Mouse (Mus musculus): Measurements from ENCODE around the gene Cacna1c. TPM values are rescaled to one million over a fixed set of nuclear protein-coding genes. Genes with fewer than 3 reads are reported as not detected.

Gene Cacna1c
- total RNA-seq, 1 experiment: 0.98 TPM

- no peak for TF ChIP-seq ZC3H11A (IDR thresholded peaks at IDR 0.05; ENCODE audit: borderline replicate concordance, low read depth, low read length)
- TF ChIP-seq HCFC1 (IDR thresholded peaks at IDR 0.05; ENCODE audit: borderline replicate concordance, insufficient read depth, low read length): no peak
- no peak for TF ChIP-seq CHD2 (IDR thresholded peaks at IDR 0.05; ENCODE audit: low read depth, low read length)
- no peak for TF ChIP-seq ZNF384 (IDR thresholded peaks at IDR 0.05; ENCODE audit: low read depth, low read length)
- no peak for TF ChIP-seq MAFK (IDR thresholded peaks at IDR 0.05; ENCODE audit: insufficient read depth, low read depth, low read length)
- H3K9me3 ChIP-seq (ENCODE audit: control insufficient read depth, insufficient read depth, low read depth, low read length): no peaks in the 10 kb centered on the region
- in situ Hi-C loops (cut with MboI; ENCODE audit: low sequenced_read_pairs in 2 of 2, unreplicated experiment in 2 of 2): no loop called here
- no peak for DNase-seq (ENCODE audit: low read depth, low spot score)
- H3K36me3 ChIP-seq (ENCODE audit: control insufficient read depth, insufficient read depth, low read length, poor library complexity, severe bottlenecking): no peaks in the 10 kb centered on the region
- no peak overlapping the region for H3K4me3 ChIP-seq (ENCODE audit: insufficient read depth in 1 of 2, low read depth in 1 of 2, low read length in 2 of 2, poor library complexity in 1 of 2, severe bottlenecking in 1 of 2)
- no peaks in the 10 kb centered on the region for H3K4me1 ChIP-seq (ENCODE audit: control insufficient read depth in 2 of 2, insufficient read depth in 2 of 2, low read length in 2 of 2, poor library complexity in 1 of 2)
- no peak overlapping the region for H3K27ac ChIP-seq (ENCODE audit: insufficient read depth, low read depth, low read length, poor library complexity, severe bottlenecking)
- no peak overlapping the region for H3K9ac ChIP-seq (ENCODE audit: insufficient read depth, low read depth, low read length, poor library complexity, severe bottlenecking)
Measured at GRCm38 (mm10) chr6:119088381-119088780, 107.8 kb downstream of the Cacna1c start.

- no peak for DNase-seq (ENCODE audit: low read depth, low spot score)
- Histone ChIP-seq H3K9me3 (ENCODE audit: control insufficient read depth, insufficient read depth, low read depth, low read length) (no peaks in the 10 kb centered on the region), H3K4me3 (ENCODE audit: insufficient read depth in 1 of 2, low read depth in 1 of 2, low read length in 2 of 2, poor library complexity in 1 of 2, severe bottlenecking in 1 of 2) (no peak overlapping the region), H3K36me3 (ENCODE audit: control insufficient read depth, insufficient read depth, low read length, poor library complexity, severe bottlenecking) (no peaks in the 10 kb centered on the region), H3K4me1 (ENCODE audit: control insufficient read depth in 2 of 2, insufficient read depth in 2 of 2, low read length in 2 of 2, poor library complexity in 1 of 2) (no peaks in the 10 kb centered on the region), H3K27ac (ENCODE audit: insufficient read depth, low read depth, low read length, poor library complexity, severe bottlenecking) (no peak overlapping the region), H3K9ac (ENCODE audit: insufficient read depth, low read depth, low read length, poor library complexity, severe bottlenecking) (no peak overlapping the region)
- TF ChIP-seq ZC3H11A (IDR thresholded peaks at IDR 0.05; ENCODE audit: borderline replicate concordance, low read depth, low read length) (no peak), ZNF384 (IDR thresholded peaks at IDR 0.05; ENCODE audit: low read depth, low read length) (no peak), MAFK (IDR thresholded peaks at IDR 0.05; ENCODE audit: insufficient read depth, low read depth, low read length) (no peak), CHD2 (IDR thresholded peaks at IDR 0.05; ENCODE audit: low read depth, low read length) (no peak), HCFC1 (IDR thresholded peaks at IDR 0.05; ENCODE audit: borderline replicate concordance, insufficient read depth, low read length) (no peak)
- in situ Hi-C loops (cut with MboI; ENCODE audit: low sequenced_read_pairs in 2 of 2, unreplicated experiment in 2 of 2): no loop called here
Measured at GRCm38 (mm10) chr6:119087919-119088318, 108.3 kb downstream of the Cacna1c start.

GRCm38 (mm10) chr6:119085789-119086188 is 110.4 kb downstream of the Cacna1c start:
- no peaks in the 10 kb centered on the region for H3K9me3 ChIP-seq (ENCODE audit: control insufficient read depth, insufficient read depth, low read depth, low read length)
- TF ChIP-seq HCFC1 (IDR thresholded peaks at IDR 0.05; ENCODE audit: borderline replicate concordance, insufficient read depth, low read length): no peak
- no peak for TF ChIP-seq CHD2 (IDR thresholded peaks at IDR 0.05; ENCODE audit: low read depth, low read length)
- TF ChIP-seq ZNF384 (IDR thresholded peaks at IDR 0.05; ENCODE audit: low read depth, low read length): no peak
- no peak for TF ChIP-seq MAFK (IDR thresholded peaks at IDR 0.05; ENCODE audit: insufficient read depth, low read depth, low read length)

GRCm38 (mm10) chr6:119084532-119084931 is 111.7 kb downstream of the Cacna1c start:
- Histone ChIP-seq H3K27ac (ENCODE audit: insufficient read depth, low read depth, low read length, poor library complexity, severe bottlenecking) (no peak overlapping the region), H3K36me3 (ENCODE audit: control insufficient read depth, insufficient read depth, low read length, poor library complexity, severe bottlenecking) (no peaks in the 10 kb centered on the region), H3K4me1 (ENCODE audit: control insufficient read depth in 2 of 2, insufficient read depth in 2 of 2, low read length in 2 of 2, poor library complexity in 1 of 2) (no peaks in the 10 kb centered on the region), H3K9ac (ENCODE audit: insufficient read depth, low read depth, low read length, poor library complexity, severe bottlenecking) (no peak overlapping the region), H3K9me3 (ENCODE audit: control insufficient read depth, insufficient read depth, low read depth, low read length) (no peaks in the 10 kb centered on the region), H3K4me3 (ENCODE audit: insufficient read depth in 1 of 2, low read depth in 1 of 2, low read length in 2 of 2, poor library complexity in 1 of 2, severe bottlenecking in 1 of 2) (no peak overlapping the region)
- TF ChIP-seq ZC3H11A (IDR thresholded peaks at IDR 0.05; ENCODE audit: borderline replicate concordance, low read depth, low read length) (no peak), MAFK (IDR thresholded peaks at IDR 0.05; ENCODE audit: insufficient read depth, low read depth, low read length) (no peak), HCFC1 (IDR thresholded peaks at IDR 0.05; ENCODE audit: borderline replicate concordance, insufficient read depth, low read length) (no peak)
- no peak for DNase-seq (ENCODE audit: low read depth, low spot score)
- in situ Hi-C loops (cut with MboI; ENCODE audit: low sequenced_read_pairs in 2 of 2, unreplicated experiment in 2 of 2): no loop called here

More at GRCm38 (mm10) chr6:119085789-119086188, 110.4 kb downstream of the Cacna1c start:
- in situ Hi-C loops (cut with MboI; ENCODE audit: low sequenced_read_pairs in 2 of 2, unreplicated experiment in 2 of 2): no loop called here
- DNase-seq (ENCODE audit: low read depth, low spot score): no peak
- Histone ChIP-seq H3K9ac (ENCODE audit: insufficient read depth, low read depth, low read length, poor library complexity, severe bottlenecking) (no peak overlapping the region), H3K27ac (ENCODE audit: insufficient read depth, low read depth, low read length, poor library complexity, severe bottlenecking) (no peak overlapping the region), H3K36me3 (ENCODE audit: control insufficient read depth, insufficient read depth, low read length, poor library complexity, severe bottlenecking) (no peaks in the 10 kb centered on the region), H3K4me1 (ENCODE audit: control insufficient read depth in 2 of 2, insufficient read depth in 2 of 2, low read length in 2 of 2, poor library complexity in 1 of 2) (no peaks in the 10 kb centered on the region), H3K4me3 (ENCODE audit: insufficient read depth in 1 of 2, low read depth in 1 of 2, low read length in 2 of 2, poor library complexity in 1 of 2, severe bottlenecking in 1 of 2) (no peak overlapping the region)

GRCm38 (mm10) chr6:119083559-119083958 is 112.7 kb downstream of the Cacna1c start:
- H3K27ac ChIP-seq (ENCODE audit: insufficient read depth, low read depth, low read length, poor library complexity, severe bottlenecking): no peak overlapping the region
- no peaks in the 10 kb centered on the region for H3K36me3 ChIP-seq (ENCODE audit: control insufficient read depth, insufficient read depth, low read length, poor library complexity, severe bottlenecking)
- H3K9me3 ChIP-seq (ENCODE audit: control insufficient read depth, insufficient read depth, low read depth, low read length): no peaks in the 10 kb centered on the region
- H3K9ac ChIP-seq (ENCODE audit: insufficient read depth, low read depth, low read length, poor library complexity, severe bottlenecking): no peak overlapping the region
- DNase-seq (ENCODE audit: low read depth, low spot score): no peak
- H3K4me3 ChIP-seq (ENCODE audit: insufficient read depth in 1 of 2, low read depth in 1 of 2, low read length in 2 of 2, poor library complexity in 1 of 2, severe bottlenecking in 1 of 2): no peak overlapping the region
- in situ Hi-C loops (cut with MboI; ENCODE audit: low sequenced_read_pairs in 2 of 2, unreplicated experiment in 2 of 2): no loop called here
- H3K4me1 ChIP-seq (ENCODE audit: control insufficient read depth in 2 of 2, insufficient read depth in 2 of 2, low read length in 2 of 2, poor library complexity in 1 of 2): no peaks in the 10 kb centered on the region
- no peak for TF ChIP-seq HCFC1 (IDR thresholded peaks at IDR 0.05; ENCODE audit: borderline replicate concordance, insufficient read depth, low read length)
- no peak for TF ChIP-seq ZNF384 (IDR thresholded peaks at IDR 0.05; ENCODE audit: low read depth, low read length)
- TF ChIP-seq MAFK (IDR thresholded peaks at IDR 0.05; ENCODE audit: insufficient read depth, low read depth, low read length): no peak
- no peak for TF ChIP-seq CHD2 (IDR thresholded peaks at IDR 0.05; ENCODE audit: low read depth, low read length)
- no peak for TF ChIP-seq ZC3H11A (IDR thresholded peaks at IDR 0.05; ENCODE audit: borderline replicate concordance, low read depth, low read length)
